Mouse (Mus musculus) gastrocnemius, adult 8-10 months (tissue): ENCODE measurements around the gene Ndufs1. TPM values are rescaled to one million over a fixed set of nuclear protein-coding genes. Genes with fewer than 3 reads are reported as not detected.
A peak's percentile ranks its signal among the peaks of the same experiment; 100 is the strongest.

Source experiments
- DNase-seq, 2 experiments: peaks; one replicate each; pipeline ENCODE4 v3.0.0; 2022; ENCODE audit warnings: low spot score in 2 of 2
- microRNA-seq: library from miRNA; unstranded; fragments of <30 nt; microRNA quantifications from one replicate; pipeline ENCODE4 v1.2.0, GENCODE M21; 2022
- total RNA-seq, 4 experiments: library from RNA; stranded (reverse); gene quantifications; 2 replicates each; pipeline ENCODE4 v1.2.4; 2022

The Ndufs1 gene
- total RNA-seq, 4 experiments from 2014 or later = 316 to 359 (median 349) TPM

DNA sequence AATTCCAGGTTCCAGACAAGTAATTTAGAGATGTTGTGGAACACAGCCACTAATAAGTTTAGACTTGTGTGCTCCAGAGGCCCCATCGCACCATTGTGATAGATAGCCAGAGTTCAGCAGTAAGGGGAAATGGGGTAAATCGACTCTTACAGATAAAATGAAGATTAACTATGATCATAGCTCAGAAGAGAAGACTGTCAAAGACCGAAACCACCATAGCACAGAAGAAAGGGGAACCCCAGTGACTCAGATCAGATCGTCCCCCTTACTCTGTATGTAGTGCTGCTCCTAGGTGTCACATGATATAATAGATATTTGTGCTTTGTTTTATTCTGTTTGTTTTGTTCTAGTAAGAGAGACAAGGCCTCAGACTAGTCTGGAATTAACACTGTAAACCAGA, 57.0 kb downstream of the Ndufs1 start:
- DNase-seq = no peak

DNA sequence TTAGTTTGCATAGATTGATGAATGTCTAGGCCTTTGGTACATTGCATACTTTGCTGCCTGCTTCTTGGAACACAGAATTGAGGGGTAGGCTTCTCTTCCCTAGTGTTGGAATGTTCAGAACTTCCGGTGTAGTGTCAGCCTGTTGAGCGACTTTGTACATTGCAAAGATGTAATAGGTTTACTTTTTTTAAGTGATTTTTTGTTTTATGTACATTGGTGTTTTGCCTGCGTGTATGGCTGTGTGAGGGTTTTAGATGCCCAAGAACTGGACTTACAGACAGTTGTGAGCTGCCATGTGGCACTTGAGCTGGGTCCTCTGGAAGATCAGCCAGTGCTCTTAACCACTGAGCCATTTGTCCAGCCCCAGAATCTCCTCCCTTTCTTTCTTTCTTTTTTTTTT, 61.1 kb downstream of the Ndufs1 start:
- no peak for DNase-seq

DNA sequence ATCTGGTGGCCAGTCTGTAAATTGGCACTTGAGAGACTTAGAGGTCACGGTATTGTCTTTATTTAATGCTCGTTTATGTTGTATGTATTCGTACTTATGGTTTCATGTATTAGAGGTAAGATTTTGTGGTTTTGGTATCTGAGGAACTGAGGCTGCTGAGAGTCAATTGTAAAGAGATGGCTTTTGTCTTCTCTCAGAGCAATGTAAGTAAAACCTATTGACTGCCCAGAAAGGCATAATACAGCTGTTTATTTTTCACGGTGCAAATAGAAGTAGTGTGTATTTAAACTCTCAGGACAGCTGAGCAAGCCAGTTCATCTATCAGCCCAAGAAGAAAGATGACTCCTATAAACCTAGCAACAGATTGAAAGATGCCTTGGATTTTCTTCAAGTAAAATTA, 61.5 kb downstream of the Ndufs1 start:
- DNase-seq = no peak

DNA sequence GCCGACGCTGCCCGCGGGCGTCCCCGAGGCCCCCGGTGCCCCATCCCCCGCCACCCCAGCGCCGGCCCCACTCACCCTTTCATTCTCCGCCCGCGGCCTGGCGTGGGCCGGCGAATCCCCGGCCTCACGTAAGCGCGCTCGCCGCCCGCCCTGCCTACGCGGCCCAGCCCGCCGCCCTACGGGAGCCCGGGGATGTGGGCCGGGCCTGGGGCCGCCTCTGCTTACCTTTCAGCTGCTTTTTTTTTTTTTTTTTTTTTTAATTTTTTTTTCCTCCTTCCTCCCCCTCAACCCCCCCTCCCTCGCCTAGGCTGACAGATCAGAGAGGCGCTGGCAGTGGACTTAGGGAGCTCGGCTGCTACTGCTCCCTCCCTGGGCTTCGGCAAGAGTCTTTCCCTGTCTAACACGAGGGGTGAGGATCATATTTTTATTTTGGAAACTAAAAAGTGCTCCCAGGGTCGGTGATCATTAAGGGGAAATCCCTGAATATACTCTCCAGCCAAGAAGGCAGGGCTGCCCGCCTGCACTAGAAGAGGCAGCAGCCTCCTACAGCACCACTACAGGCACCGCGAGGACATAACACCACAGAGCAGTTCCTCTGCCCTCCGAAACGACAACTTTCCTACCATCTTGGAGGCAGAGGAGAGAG, 62.4 kb downstream of the Ndufs1 start, which contains the start of gene Ino80d:
Ino80d (minus strand) TSS at position 532 of the 646 bp plus-strand sequence.
- peak; percentile 69 to 77 for DNase-seq

DNA sequence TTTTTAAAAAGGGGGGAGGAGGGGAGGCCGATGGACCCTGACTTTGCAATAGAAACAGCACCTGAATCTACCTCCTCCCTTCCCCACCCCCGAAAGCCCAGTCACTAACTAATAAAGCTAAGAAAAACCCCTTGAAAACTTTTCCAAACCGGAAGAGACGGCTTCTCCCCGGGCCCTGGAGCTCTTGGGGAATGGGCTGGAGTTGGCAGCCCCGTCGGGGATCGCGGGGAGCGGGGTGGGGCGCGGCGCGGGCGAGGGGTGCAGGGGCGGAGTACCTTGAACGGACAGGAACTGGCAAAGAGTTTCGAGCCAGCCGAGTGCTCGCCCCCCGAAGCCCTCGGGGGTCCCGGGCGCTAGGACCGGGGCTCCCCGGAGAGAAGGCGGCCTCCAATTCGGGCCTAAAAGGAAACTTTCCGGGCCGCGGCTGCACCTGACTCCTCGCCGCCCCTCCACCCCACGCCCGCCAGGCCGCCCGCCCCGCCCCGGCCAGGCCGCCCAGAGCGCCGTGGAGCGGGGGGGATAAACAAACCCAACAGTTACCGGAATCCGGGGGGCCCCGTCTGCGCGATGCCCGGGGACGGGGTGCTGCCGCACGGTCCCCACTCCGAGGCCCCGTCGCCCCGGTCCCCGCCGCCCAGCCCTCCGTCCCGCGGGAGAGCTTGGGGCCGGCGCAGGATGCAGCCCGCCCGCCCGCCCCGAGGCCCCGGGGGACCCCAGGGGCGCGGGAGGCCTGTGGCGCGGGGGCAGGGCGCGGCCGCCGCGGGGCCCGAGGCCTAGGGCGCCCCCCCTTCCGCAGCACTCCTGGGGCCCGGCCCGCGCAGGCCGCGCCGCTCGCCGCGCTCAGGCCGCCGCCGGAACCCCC, 63.1 kb downstream of the Ndufs1 start:
- DNase-seq = peak; percentile 21 to 38

DNA sequence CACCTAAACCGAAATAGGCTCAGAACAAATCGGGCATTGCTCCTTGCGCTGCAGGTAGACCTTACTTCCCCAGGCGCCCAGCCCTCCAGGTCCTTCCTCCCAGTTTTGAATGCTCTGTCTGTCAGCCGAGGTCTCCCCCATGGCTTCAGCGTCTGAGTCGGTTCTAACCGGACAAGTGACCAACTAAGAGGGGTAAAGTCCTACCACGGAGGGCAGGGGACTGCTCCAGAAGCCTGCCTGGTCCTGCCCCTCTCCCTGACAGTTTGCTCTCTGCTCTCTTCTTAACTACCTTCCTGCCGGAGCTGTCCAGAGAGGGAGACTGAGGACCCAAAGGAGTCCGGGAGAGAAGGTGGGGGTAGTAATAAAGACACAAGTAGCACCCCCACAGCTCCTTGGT, 63.8 kb downstream of the Ndufs1 start:
- DNase-seq = no peak

DNA sequence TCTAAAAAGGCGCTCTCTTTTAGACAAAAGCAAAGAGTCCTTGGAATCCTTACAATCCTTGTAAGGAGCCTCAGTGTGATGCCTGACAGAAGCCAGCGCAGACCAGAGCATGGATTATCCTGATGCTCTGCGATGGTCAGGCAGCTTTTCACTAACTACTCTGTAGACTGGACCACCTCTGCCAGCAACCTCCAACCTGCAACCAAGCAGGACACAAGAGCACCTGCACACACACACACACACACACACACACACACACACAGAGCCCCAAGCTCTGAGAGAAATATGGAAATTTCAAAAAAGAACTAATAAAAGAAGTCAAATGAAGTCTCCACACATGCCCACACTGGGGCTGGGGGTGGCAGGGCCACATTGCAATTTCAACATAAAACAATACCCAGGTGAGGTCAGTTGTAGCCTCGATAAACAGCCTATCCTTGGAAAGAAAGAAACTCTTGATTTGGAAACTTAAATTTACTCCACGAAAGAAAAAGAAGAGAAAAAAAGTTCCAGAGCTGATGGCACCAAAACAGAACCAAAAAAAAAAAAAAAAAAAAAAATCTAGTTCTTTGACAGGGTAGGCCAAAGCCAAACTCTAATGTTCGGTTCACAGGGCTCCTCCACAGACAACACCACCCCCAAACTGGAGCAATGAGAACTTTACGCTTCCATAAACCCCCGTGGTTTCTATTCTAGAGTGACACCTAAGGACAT, 64.3 kb downstream of the Ndufs1 start:
- DNase-seq = no peak

DNA sequence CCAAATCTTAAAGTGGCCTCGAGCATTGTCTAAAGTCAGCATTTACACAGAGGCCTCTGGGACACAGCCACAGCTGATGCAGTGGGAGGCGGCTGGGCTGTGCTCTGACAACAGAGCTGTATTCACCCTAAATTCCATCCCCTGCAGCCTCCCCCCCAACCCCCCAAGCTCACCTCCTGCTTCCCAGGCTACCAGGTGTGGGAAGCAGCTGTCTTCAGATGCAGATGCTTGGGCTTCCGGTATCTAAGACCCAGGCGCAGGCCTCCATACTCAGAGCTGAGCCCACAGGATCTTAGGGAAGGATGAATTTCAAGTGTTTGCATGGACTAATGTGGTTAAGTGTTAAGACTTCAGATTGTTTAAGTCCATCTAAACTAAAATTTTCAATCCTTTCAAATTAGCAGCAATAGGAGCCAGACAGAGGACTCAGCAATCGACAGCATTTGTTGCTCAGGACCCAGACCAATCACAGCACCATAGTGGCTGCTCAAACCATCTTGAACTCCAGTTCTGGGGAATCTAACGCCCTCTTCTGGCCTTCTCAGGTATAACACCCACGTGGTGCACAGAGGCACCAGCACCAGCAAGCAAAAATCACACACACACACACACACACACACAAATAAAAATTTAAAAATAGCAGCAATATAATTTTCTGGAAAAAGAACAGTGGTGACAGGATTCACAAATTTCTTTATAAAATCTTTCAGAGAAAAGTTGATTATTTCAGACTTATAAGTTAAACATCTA, 65.9 kb downstream of the Ndufs1 start:
- DNase-seq = no peak

DNA sequence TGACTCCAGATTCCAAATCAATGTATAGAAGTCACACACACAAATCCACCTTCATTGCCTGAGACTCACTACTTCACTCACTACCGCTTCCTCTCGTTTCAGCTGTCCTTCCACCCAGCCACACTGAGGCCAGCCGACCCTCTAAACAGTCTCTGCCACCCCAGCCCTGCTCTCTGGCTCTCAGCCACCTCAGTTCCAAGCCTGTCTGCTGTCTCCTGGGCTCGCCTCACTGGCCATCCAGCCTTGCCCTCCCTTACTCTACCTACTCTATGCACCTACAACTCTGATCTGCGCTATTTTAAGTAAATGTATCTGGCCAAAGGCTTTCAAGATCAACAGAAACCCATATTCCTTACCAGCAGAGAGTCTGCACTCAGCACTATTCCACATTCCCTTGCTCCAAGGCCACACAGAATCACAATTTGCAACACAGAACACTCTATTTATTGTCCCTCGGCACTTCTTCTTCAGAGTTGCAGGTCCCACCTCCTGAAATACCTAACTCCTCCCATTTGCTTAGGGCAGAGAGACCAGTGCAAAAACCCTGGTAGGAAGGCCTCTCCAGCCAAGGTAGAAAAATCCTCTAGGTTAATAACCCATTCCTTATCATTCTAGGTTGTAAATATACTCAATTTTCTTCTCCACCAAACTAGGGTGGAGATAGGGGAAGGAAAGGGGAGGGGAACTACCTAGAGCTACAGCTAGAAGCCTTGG, 68.9 kb downstream of the Ndufs1 start:
- DNase-seq = no peak

DNA sequence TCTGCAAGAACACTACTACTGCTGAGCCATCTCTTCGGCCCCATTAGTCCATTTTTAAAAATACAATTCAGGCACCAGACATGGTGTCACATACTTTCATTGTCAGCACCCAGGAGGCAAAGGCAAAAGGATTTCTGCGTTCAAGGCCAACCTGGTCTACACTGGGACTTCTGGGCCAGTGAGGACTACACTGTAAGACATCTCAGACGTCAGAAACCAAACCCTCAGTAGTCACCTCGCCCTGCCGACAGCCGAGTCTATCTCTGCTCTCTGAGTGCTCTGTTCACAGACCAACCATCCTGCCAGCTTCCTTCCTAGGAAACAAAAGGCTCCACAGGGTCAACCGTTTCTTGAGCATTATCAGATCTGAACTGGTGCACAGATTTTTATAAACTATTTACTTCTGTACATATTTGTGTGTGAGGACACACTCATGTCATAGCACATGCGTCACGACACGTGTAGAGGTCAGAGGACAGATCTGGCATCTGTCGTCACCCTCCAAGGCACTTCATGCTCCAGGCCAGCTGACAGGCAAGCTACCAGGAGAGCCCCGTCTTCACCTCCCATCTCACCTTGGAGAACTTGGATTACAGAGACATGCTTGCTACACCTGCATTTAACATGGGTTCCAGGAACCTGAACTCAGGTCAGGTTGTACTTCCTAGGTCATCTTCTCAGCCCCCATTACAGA, 73.7 kb downstream of the Ndufs1 start:
- DNase-seq = no peak

DNA sequence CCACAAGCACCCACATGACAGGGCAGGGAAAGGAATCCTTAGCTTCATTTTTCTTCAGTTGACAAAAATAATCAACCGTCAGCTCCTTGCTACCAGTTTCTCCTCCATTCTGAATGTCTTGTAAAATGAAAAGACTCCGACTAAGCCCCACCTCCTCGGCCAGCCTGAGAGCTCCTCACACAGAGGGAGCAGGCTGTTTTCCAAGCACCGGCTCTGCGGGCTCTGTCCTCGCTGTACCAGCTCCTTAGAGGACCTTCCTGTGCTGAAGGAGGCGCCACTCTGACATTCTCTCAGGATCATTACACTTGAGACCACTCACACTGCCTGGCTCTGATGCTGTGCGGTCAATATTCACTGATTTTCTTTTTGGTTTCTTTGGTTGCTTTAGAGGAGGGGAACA, 76.4 kb downstream of the Ndufs1 start:
- DNase-seq = no peak

DNA sequence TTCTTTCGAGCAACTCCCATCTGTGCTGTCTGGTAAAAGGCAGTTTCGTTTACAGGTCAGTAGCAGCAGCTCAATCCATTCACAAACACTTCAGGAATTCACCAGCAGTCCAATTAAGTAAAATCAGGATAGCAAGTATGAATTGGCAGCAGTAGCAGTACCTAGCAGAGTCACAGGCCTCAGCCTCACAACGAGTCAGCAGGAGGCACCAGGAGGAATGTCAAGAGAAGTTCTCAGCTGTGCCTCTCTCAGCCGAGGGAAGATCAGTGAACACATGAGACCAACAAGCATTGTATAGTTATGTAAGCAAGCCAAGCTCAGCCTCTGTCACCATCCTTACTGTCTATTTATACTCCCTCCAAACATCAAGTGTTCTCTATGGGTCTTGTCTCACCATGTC, 77.8 kb downstream of the Ndufs1 start:
- DNase-seq = no peak

DNA sequence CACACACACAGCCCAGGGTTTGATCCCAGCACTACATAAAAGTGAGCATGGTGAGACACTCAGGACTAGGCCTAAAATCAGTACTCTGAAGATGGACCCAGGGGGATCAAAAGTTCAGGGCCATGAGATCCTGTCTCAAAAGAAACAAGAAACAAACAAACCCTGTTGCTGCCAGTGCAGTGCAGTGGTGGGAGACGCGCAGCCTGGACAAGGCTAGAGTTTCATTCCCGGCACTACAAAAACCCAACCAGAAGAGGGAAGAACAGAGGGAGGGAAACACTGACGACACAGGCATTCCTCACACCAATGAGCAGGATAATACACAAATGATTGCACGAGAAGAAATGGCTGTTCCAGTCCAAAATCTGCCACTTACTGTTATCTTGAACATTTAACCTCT, 80.6 kb downstream of the Ndufs1 start:
- no peak for DNase-seq

Small RNAs within 50 kb of the gene (microRNA-seq; reads per million reads assigned to microRNA genes)
- gene Gm24557 (not detected), gene Gm27512 (not detected)

Other genes starting within 250 kb of the Ndufs1 start
- gene Ino80d, start 62.2 kb downstream of the Ndufs1 start, total RNA-seq = 10 to 100 TPM; 11.3 to 14.5 (median 12.8) TPM
- 100 to 1,000 TPM; 321 to 472 (median 367) TPM for gene Eef1b2, start within 50 bp of the Ndufs1 start, total RNA-seq
- under 1 TPM; 0.15 to 0.52 (median 0.44) TPM for gene Gpr1, start 37.7 kb upstream of the Ndufs1 start, total RNA-seq
- under 1 TPM; 0.13 to 0.65 (median 0.27) TPM for gene Zdbf2, start 96.4 kb upstream of the Ndufs1 start, total RNA-seq